Mouse (Mus musculus): Measurements from ENCODE around the gene Med16. TPM values are rescaled to one million over a fixed set of nuclear protein-coding genes. Genes with fewer than 3 reads are reported as not detected.

The Med16 gene
- total RNA-seq, 1 experiment from 2014 or later = 19.3 TPM

GRCm38 (mm10) chr10:79851653-79852052, 57.1 kb downstream of the Med16 start:
- ATAC-seq (replicated peaks; ENCODE audit: low read depth, poor library complexity, severe bottlenecking) = no peak

- ATAC-seq (replicated peaks; ENCODE audit: low read depth, poor library complexity, severe bottlenecking) = 0 out of 2 replicates have a peak, but pooled peaks have one; percentile 8
Measured at GRCm38 (mm10) chr10:79849941-79850628, 58.6 kb downstream of the Med16 start.

GRCm38 (mm10) chr10:79846553-79846952, 62.2 kb downstream of the Med16 start:
- no peak for ATAC-seq (replicated peaks; ENCODE audit: low read depth, poor library complexity, severe bottlenecking)

Other genes with a start within 250 kb of the Med16 start
- not detected in 2 replicates for gene Madcam1, start 244.4 kb downstream of the Med16 start, total RNA-seq (2017)
- 5.3 and 9.9 TPM in 2 replicates for gene Tpgs1, start 239.6 kb downstream of the Med16 start, total RNA-seq (2017)
- gene Cdc34, start 226.7 kb downstream of the Med16 start, total RNA-seq (2017) = 109 and 113 TPM in 2 replicates
- 0.96 and 1.6 TPM in 2 replicates for gene Gzmm, start 219.9 kb downstream of the Med16 start, total RNA-seq (2017)
- 283 and 298 TPM in 2 replicates for gene Bsg, start 204.4 kb downstream of the Med16 start, total RNA-seq (2017)
- not detected in 2 replicates for gene Hcn2, start 192.3 kb downstream of the Med16 start, total RNA-seq (2017)
- gene Polrmt, start 162.3 kb downstream of the Med16 start, total RNA-seq (2017) = 10.3 and 16.1 TPM in 2 replicates
- not detected in 2 replicates for gene Fgf22, start 153.8 kb downstream of the Med16 start, total RNA-seq (2017)
- gene Rnf126, start 142.0 kb downstream of the Med16 start, total RNA-seq (2017) = 12.9 and 21.0 TPM in 2 replicates
- 0.19 and 0.50 TPM in 2 replicates for gene Fstl3, start 131.7 kb downstream of the Med16 start, total RNA-seq (2017)
- gene Prss57, start 118.0 kb downstream of the Med16 start, total RNA-seq (2017) = 9.4 and 16.3 TPM in 2 replicates
- 21.8 and 24.8 TPM in 2 replicates for gene Palm, start 115.4 kb downstream of the Med16 start, total RNA-seq (2017)
- gene Misp, start 87.9 kb downstream of the Med16 start, total RNA-seq (2017) = not detected in 2 replicates
- 210 and 221 TPM in 2 replicates for gene Ptbp1, start 54.5 kb downstream of the Med16 start, total RNA-seq (2017)
- 131 and 159 TPM in 2 replicates for gene Prtn3, start 34.4 kb downstream of the Med16 start, total RNA-seq (2017)
- gene Plppr3, start 34.3 kb downstream of the Med16 start, total RNA-seq (2017) = 40.8 and 46.6 TPM in 2 replicates
- 61.2 and 92.1 TPM in 2 replicates for gene Elane, start 22.7 kb downstream of the Med16 start, total RNA-seq (2017)
- gene Cfd, start 18.1 kb downstream of the Med16 start, total RNA-seq (2017) = not detected in 2 replicates
- gene Gm26602, start 1.9 kb upstream of the Med16 start, total RNA-seq (2017) = 7.0 and 11.2 TPM in 2 replicates
- gene Kiss1r, start 8.0 kb upstream of the Med16 start, total RNA-seq (2017) = 0.73 TPM in 1 of 2 replicates, not detected in the other
- 38.4 and 50.7 TPM in 2 replicates for gene R3hdm4, start 12.3 kb upstream of the Med16 start, total RNA-seq (2017)
- gene Arid3a, start 18.1 kb upstream of the Med16 start, total RNA-seq (2017) = 11.5 and 16.0 TPM in 2 replicates
- 26.5 and 27.2 TPM in 2 replicates for gene Wdr18, start 51.2 kb upstream of the Med16 start, total RNA-seq (2017)
- gene Grin3b, start 61.8 kb upstream of the Med16 start, total RNA-seq (2017) = not detected in 2 replicates
- gene Tmem259, start 75.4 kb upstream of the Med16 start, total RNA-seq (2017) = 44.8 and 56.7 TPM in 2 replicates
- gene Cnn2, start 79.7 kb upstream of the Med16 start, total RNA-seq (2017) = 62.2 and 72.9 TPM in 2 replicates
- gene Abca7, start 87.6 kb upstream of the Med16 start, total RNA-seq (2017) = 10.7 and 15.5 TPM in 2 replicates
- 85.6 and 106 TPM in 2 replicates for gene Arhgap45, start 107.7 kb upstream of the Med16 start, total RNA-seq (2017)
- 145 and 146 TPM in 2 replicates for gene Polr2e, start 130.9 kb upstream of the Med16 start, total RNA-seq (2017)
- gene Gpx4, start 138.2 kb upstream of the Med16 start, total RNA-seq (2017) = 451 and 481 TPM in 2 replicates
- gene Sbno2, start 196.6 kb upstream of the Med16 start, total RNA-seq (2017) = 16.2 and 22.3 TPM in 2 replicates
- gene Stk11, start 206.9 kb upstream of the Med16 start, total RNA-seq (2017) = 102 and 139 TPM in 2 replicates
- 52.3 and 60.0 TPM in 2 replicates for gene Atp5d, start 229.7 kb upstream of the Med16 start, total RNA-seq (2017)
- gene Cbarp, start 231.9 kb upstream of the Med16 start, total RNA-seq (2017) = 0.41 and 0.73 TPM in 2 replicates
- gene Midn, start 239.3 kb upstream of the Med16 start, total RNA-seq (2017) = 15.8 and 18.4 TPM in 2 replicates

Data from common myeloid progenitor, adult 5-6 weeks (primary cell).